Mouse (Mus musculus) brain, embryonic 14.5 days (tissue): ENCODE measurements around the gene Olfr1449. TPM values are rescaled to one million over a fixed set of nuclear protein-coding genes. Genes with fewer than 3 reads are reported as not detected.
"Not testable (repeated sequence)": the region's sequence is repeated elsewhere in the genome, so short reads cannot be mapped to it uniquely, and the experiment has no call there.

Source experiments
- DNase-seq: peaks from one replicate; pipeline ENCODE4 v3.0.0-alpha.2; 2011; ENCODE audit warnings: low read depth
- CTCF ChIP-seq: fragments of 200-500 bp; IDR thresholded peaks from 2 replicates; pipeline ENCODE4 v1.5.1; 2012; ENCODE audit warnings: inconsistent platforms, mild to moderate bottlenecking, moderate library complexity, borderline replicate concordance; ENCODE audit not compliant: insufficient read depth, insufficient read length; ENCODE audit errors: extremely low read depth
- POLR2A ChIP-seq: fragments of 200-500 bp; IDR thresholded peaks from 2 replicates; pipeline ENCODE4 v1.6.1; 2012; ENCODE audit warnings: mild to moderate bottlenecking, inconsistent platforms, borderline replicate concordance; ENCODE audit not compliant: poor library complexity, insufficient read depth, insufficient read length, severe bottlenecking; ENCODE audit errors: extremely low read depth
- polyA plus RNA-seq: library from polyadenylated mRNA; depleted of rRNA; stranded (reverse); fragments of >200 nt; gene quantifications from 2 replicates; pipeline ENCODE4 v1.2.3, GENCODE M21; 2012; rRNA removed

The Olfr1449 gene
- polyA plus RNA-seq = not detected in 2 replicates

DNA sequence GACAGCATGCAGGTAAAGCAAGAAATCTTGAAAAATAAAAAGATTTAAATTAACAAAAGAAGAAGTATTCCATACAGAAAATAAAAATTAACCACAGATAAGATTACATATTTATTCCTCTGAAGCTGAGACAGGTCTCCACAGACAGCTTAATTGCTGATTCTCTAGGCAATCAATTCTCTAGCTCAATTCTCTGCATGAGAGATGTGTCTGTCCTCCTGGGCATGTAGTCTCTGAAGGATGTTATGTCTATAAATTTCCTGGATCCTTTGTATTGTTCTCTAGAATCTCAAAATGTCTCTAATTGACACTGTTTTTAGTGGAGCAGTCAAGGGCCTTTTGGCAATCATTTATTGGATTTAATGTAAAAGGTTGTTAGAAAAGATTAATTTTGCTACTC is at the start of gene Olfr1449:
Gene Olfr1449, plus strand, starts transcription at position 301 of the 400 bp plus-strand sequence.
- no peak for TF ChIP-seq CTCF
- TF ChIP-seq POLR2A = no peak
- DNase-seq = no peak

- TF ChIP-seq CTCF (no peak), POLR2A (no peak)
- no peak for DNase-seq
Observed at GRCm38 (mm10) chr19:12883555-12883954, 47.1 kb upstream of the Olfr1449 start, which contains the start of gene Olfr1445. Gene Olfr1445, plus strand, starts transcription at chr19:12883855.

GRCm38 (mm10) chr19:12893424-12893823 is 37.2 kb upstream of the Olfr1449 start, which contains the start of gene Olfr1446:
Gene Olfr1446, minus strand, starts transcription at chr19:12893524.
- TF ChIP-seq CTCF (no peak), POLR2A (no peak)
- DNase-seq = no peak

DNA sequence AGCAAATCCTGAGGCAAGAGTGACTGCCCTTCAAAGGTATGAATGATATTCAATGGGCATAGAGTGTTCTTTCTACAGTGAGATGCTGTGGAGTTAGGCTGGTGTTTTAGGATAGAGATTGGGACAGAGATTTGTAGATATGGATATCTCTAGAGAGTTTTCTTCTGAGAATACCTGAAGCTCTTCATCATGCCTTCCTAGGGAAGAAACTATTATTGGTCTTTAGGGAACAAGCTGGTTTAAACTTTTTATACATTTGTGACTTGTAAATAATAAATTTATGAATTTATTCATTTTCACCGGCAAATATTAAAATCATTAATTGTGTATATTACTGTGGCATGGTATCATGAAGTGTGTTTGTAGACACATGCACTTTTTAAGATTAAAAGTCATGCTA is 27.0 kb upstream of the Olfr1449 start, which contains the start of gene Olfr1447:
Gene Olfr1447, minus strand, starts transcription at position 101 of the 400 bp plus-strand sequence.
- TF ChIP-seq CTCF (no peak), POLR2A (no peak)
- DNase-seq = no peak

GRCm38 (mm10) chr19:12924319-12924718 is 6.3 kb upstream of the Olfr1449 start, which contains the start of gene Olfr1448:
Gene Olfr1448, minus strand, starts transcription at chr19:12924419.
- TF ChIP-seq CTCF (no peak), POLR2A (no peak)
- no peak for DNase-seq

DNA sequence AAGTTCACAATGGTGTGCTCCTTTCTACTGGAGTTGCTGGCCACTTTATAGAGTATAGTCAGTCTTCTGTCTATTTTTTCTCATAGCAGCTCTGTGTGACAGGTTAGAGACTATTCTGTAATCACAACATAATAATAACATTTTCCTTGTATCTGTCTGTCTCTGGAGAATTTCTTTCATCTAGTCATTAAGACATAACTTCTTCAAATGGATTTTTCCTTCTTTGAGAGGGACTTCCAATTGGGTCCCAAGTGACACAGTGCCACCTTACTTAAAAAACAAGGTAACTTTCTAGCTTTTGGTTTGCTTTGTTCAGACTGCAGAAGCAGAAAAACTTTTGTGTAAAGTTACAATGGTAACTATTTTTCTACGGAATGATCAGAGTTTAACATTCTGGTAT is 19.3 kb downstream of the Olfr1449 start, which contains the start of gene Olfr1450:
Gene Olfr1450, plus strand, starts transcription at position 301 of the 400 bp plus-strand sequence.
- no peak for TF ChIP-seq CTCF
- TF ChIP-seq POLR2A = no peak

GRCm38 (mm10) chr19:12970082-12970481 is 39.4 kb downstream of the Olfr1449 start:
- not testable (repeated sequence) for DNase-seq

More for the DNA sequence above, 19.3 kb downstream of the Olfr1449 start, which contains the start of gene Olfr1450:
- DNase-seq = no peak

Other genes with a start within 250 kb of the Olfr1449 start
- gene Keg1, start 235.1 kb upstream of the Olfr1449 start, polyA plus RNA-seq = not detected in 2 replicates
- gene Cntf, start 165.2 kb upstream of the Olfr1449 start, polyA plus RNA-seq = 2.4 and 3.9 TPM in 2 replicates
- gene Zfp91, start 134.7 kb upstream of the Olfr1449 start, polyA plus RNA-seq = 37.5 and 41.0 TPM in 2 replicates
- 1.4 and 1.6 TPM in 2 replicates for gene Lpxn, start 134.6 kb upstream of the Olfr1449 start, polyA plus RNA-seq
- not detected in 2 replicates for gene Gm5244, start 84.2 kb upstream of the Olfr1449 start, polyA plus RNA-seq
- gene Olfr1444, start 73.6 kb upstream of the Olfr1449 start, polyA plus RNA-seq = not detected in 2 replicates
- not detected in 2 replicates for gene Olfr1445, start 47.0 kb upstream of the Olfr1449 start, polyA plus RNA-seq
- not detected in 2 replicates for gene Olfr1446, start 37.3 kb upstream of the Olfr1449 start, polyA plus RNA-seq
- gene Olfr1447, start 27.1 kb upstream of the Olfr1449 start, polyA plus RNA-seq = not detected in 2 replicates
- not detected in 2 replicates for gene Olfr1448, start 6.4 kb upstream of the Olfr1449 start, polyA plus RNA-seq
- gene Olfr1450, start 19.4 kb downstream of the Olfr1449 start, polyA plus RNA-seq = not detected in 2 replicates
- gene Olfr1451, start 64.2 kb downstream of the Olfr1449 start, polyA plus RNA-seq = not detected in 2 replicates
- gene Olfr1453, start 97.5 kb downstream of the Olfr1449 start, polyA plus RNA-seq = not detected in 2 replicates
- not detected in 2 replicates for gene Olfr1454, start 129.8 kb downstream of the Olfr1449 start, polyA plus RNA-seq
- gene Olfr1457, start 167.1 kb downstream of the Olfr1449 start, polyA plus RNA-seq = not detected in 2 replicates
- not detected in 2 replicates for gene Olfr1458, start 175.9 kb downstream of the Olfr1449 start, polyA plus RNA-seq
- not detected in 2 replicates for gene Olfr1459, start 218.7 kb downstream of the Olfr1449 start, polyA plus RNA-seq
- gene Olfr1461, start 232.2 kb downstream of the Olfr1449 start, polyA plus RNA-seq = not detected in 2 replicates